Mouse (Mus musculus) olfactory bulb, adult 2 months (tissue): ENCODE data around the gene P3h2.

Experiments
- CTCF ChIP-seq: fragments of 200-500 bp; IDR thresholded peaks from 2 replicates; pipeline ENCODE4 v1.5.1; 2012; ENCODE audit warnings: low read depth, mild to moderate bottlenecking, low read length, moderate library complexity; ENCODE audit not compliant: insufficient read depth
- POLR2A ChIP-seq: fragments of 200-500 bp; IDR thresholded peaks from 2 replicates; pipeline ENCODE4 v1.6.1; 2012; ENCODE audit warnings: mild to moderate bottlenecking, low read depth, low read length, moderate library complexity; ENCODE audit not compliant: insufficient read depth

DNA sequence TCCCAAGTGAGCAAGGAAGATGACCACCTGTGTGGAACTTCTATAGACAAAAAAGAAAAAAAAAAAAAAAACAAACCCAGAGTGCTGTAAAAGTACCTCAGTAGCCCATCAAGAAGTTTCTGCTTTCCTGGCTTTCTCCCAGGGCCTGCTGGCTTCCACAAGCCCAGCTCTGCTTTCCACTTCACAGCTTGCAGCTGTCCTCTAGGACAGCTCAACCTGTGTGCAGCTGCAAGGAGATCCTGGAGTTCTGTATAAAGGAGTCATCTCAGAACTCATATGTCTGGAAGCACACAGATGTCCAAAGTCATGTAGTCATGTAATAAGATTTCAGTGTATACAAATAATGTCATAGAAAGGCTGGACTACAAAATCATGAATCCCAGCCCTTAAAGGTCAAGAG is 30.5 kb downstream of the P3h2 start:
- no peak for TF ChIP-seq CTCF
- no peak for TF ChIP-seq POLR2A
